In the genomic region with DNA sequence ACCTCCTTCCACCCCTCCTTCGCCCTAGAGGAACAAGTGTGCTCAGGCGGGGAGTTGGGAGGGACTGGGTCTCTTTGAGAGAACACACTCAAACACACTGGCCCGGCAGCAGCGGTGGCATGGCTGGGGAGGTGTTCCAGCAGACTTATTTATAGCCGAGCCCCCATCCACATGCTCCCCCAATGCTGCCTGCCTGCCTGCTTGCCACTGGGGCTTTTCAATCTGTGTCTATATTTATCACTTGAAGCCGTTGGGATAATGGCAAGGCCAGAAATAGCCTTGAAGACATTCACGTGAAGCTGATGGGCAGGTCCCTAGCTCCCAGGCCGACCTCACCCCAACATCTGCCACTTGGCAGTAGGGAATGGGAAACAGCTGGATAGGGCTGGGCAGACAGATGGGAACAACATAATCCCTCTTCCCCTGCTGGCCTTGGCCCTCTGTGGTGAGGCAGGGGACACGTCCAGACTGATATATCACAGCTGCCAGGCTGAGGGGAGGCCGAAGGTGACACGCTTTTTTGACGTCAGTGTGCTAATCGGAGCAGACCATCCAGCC, we compare ENCODE assay signal across 8 mouse cellular contexts. TPM values are rescaled to one million over a fixed set of nuclear protein-coding genes. Genes with fewer than 3 reads are reported as not detected.
DNase-seq lines count a peak whose midpoint lies in the region; ATAC-seq and TF ChIP-seq lines count a peak whose summit lies in the region.

No protein-coding gene starts in this region.

- 37% methylated on average over 13 of the region's 13 CpGs for WGBS in lung, adult 2 months
- 11% methylated on average over 13 of the region's 13 CpGs for WGBS in heart, adult 2 months
- WGBS in neural tube, embryonic 12.5 days, result 38% methylated on average over 13 of the region's 13 CpGs

- peak overlapping the region; percentile 43 for H3K9ac ChIP-seq in heart, adult 2 months (ENCODE audit: low read depth, low read length)
- 0 out of 2 replicates have a peak overlapping the region, but pooled peaks have one; percentile 13 for H3K9ac ChIP-seq in neural tube, embryonic 12.5 days

- peaks cover 49% of the 10 kb centered on the region for H3K4me1 ChIP-seq in lung, adult 2 months (ENCODE audit: control insufficient read depth, insufficient read depth, low read length)
- peaks cover 70% of the 10 kb centered on the region for H3K4me1 ChIP-seq in heart, adult 2 months (ENCODE audit: control insufficient read depth, insufficient read depth, low read length)
- peaks cover 35% of the 10 kb centered on the region for H3K4me1 ChIP-seq in neural tube, embryonic 12.5 days

- H3K27ac ChIP-seq in heart, adult 2 months, result peak overlapping the region; percentile 96
- H3K27ac ChIP-seq in neural tube, embryonic 12.5 days, result no peak overlapping the region

- TF ChIP-seq CTCF in lung, adult 2 months (IDR thresholded peaks at IDR 0.05; ENCODE audit: insufficient read depth, low read length), result no peak
- TF ChIP-seq CTCF in heart, adult 2 months (IDR thresholded peaks at IDR 0.05), result peak; percentile 17; the same call in 1 of the 2 replicates

- no peak for TF ChIP-seq POLR2A in lung, adult 2 months (IDR thresholded peaks at IDR 0.05; ENCODE audit: borderline replicate concordance, extremely low read depth, low read depth, low read length)
- peak; percentile 65 for TF ChIP-seq POLR2A in heart, adult 2 months (IDR thresholded peaks at IDR 0.05; ENCODE audit: insufficient read depth, low read depth, low read length)

- peaks cover 13% of the 10 kb centered on the region for H3K36me3 ChIP-seq in heart, adult 2 months (ENCODE audit: control insufficient read depth, insufficient read depth, low read length)
- H3K36me3 ChIP-seq in neural tube, embryonic 12.5 days, result no peaks in the 10 kb centered on the region

- no peak overlapping the region for H3K4me3 ChIP-seq in lung, adult 2 months (replicated peaks; ENCODE audit: extremely low read depth, low read depth, low read length)
- no peak overlapping the region for H3K4me3 ChIP-seq in heart, adult 2 months
- no peak overlapping the region for H3K4me3 ChIP-seq in neural tube, embryonic 12.5 days

- ATAC-seq in neural tube, embryonic 12.5 days (ENCODE audit: low FRiP score, low read depth), result no peak

- DNase-seq in lung, adult 18-20 months, result peak; percentile 51 to 63
- no peak for DNase-seq in lung, adult 2 months
- peak; percentile 78 to 84 for DNase-seq in heart, adult 2 months
- DNase-seq in kidney, postnatal 10 days, result peak; percentile 70
- DNase-seq in B cell, adult 2 months, result no peak
- no peak for DNase-seq in thymus, postnatal 0 days (ENCODE audit: low spot score)
- DNase-seq in left cerebral cortex, adult 18-20 months (ENCODE audit: low spot score in 2 of 2), result no peak

- TF ChIP-seq EP300 in heart, adult 2 months (IDR thresholded peaks at IDR 0.05; ENCODE audit: insufficient read depth, low read depth, low read length), result peak; percentile 97

- H3K4me2 ChIP-seq in neural tube, embryonic 12.5 days (replicated peaks), result 0 out of 2 replicates have a peak overlapping the region, but pooled peaks have one; percentile 10

- no peaks in the 10 kb centered on the region for H3K9me3 ChIP-seq in neural tube, embryonic 12.5 days

- intact Hi-C loops in heart, adult 2 months (cut with DNase I), result loop anchor here (2.0 to 5.0 kb wide), 3 partner anchors 18 to 41 kb away; a partner anchor contains a TSS

- no peaks in the 10 kb centered on the region for H3K79me2 ChIP-seq in heart, adult 2 months (replicated peaks; ENCODE audit: control insufficient read depth, insufficient read depth, low read length)

- H3K27me3 ChIP-seq in heart, adult 2 months (ENCODE audit: control insufficient read depth, insufficient read depth, low read length), result no peaks in the 10 kb centered on the region
- no peaks in the 10 kb centered on the region for H3K27me3 ChIP-seq in neural tube, embryonic 12.5 days (replicated peaks)

RNA-seq across cellular contexts. Expression of a gene that starts 43.0 kb away (rescaled TPM):
- polyA plus RNA-seq in lung, adult 2 months (2012; rRNA removed), result 122 and 163 TPM in 2 replicates
- total RNA-seq in heart, adult 2 months (2021), result 10 to 100 TPM; 40.1 TPM
- 34.9 and 37.7 TPM in 2 replicates for polyA plus RNA-seq in heart, adult 2 months (2012; rRNA removed)
- polyA plus RNA-seq in neural tube, embryonic 12.5 days (2016; fragmentation: Nextera tagmentation; extraction: Ambion mirVana), result 6.3 and 7.4 TPM in 2 replicates
- polyA plus RNA-seq in thymus, postnatal 0 days (2015; fragmentation: Nextera tagmentation; extraction: Ambion mirVana), result 22.6 and 33.9 TPM in 2 replicates
- total RNA-seq in left cerebral cortex, adult 18-20 months (2021), result 100 to 1,000 TPM; 259 to 274 TPM

Comparison
In these comparisons a context has a peak if more than half of its experiments do, and no peak if none do; other contexts are left out.
1. DNase-seq: peak in lung, adult 18-20 months (2 of 2), heart, adult 2 months (2 of 2) and kidney, postnatal 10 days (single experiment); none in lung, adult 2 months (single experiment), B cell, adult 2 months (0 of 2), thymus, postnatal 0 days (single experiment) and left cerebral cortex, adult 18-20 months (0 of 2).